Mouse (Mus musculus) limb, embryonic 13.5 days (tissue): ENCODE measurements around the gene Hif3a. TPM values are rescaled to one million over a fixed set of nuclear protein-coding genes. Genes with fewer than 3 reads are reported as not detected.

Experiments
- ATAC-seq: fragments of 200-750 bp; cut with Nextera tagmentation; 2 replicates; pipeline ENCODE4 v1.8.0; 2017; ENCODE audit warnings: low read depth, moderate number of reproducible peaks, moderate TSS enrichment; ENCODE audit not compliant: low FRiP score
- H3K27ac ChIP-seq: fragments of 300-500 bp; sonication (generic); 2 replicates; pipeline ENCODE4 v1.5.1; 2015; ENCODE audit warnings: inconsistent platforms, mild to moderate bottlenecking, moderate library complexity
- H3K27me3 ChIP-seq: fragments of 300-500 bp; sonication (generic); 2 replicates; pipeline ENCODE4 v1.6.1; 2015; ENCODE audit warnings: mild to moderate bottlenecking, inconsistent platforms
- H3K36me3 ChIP-seq: fragments of 300-500 bp; sonication (generic); 2 replicates; pipeline ENCODE4 v1.6.1; 2015; ENCODE audit warnings: inconsistent platforms, mild to moderate bottlenecking, moderate library complexity
- H3K4me1 ChIP-seq: fragments of 300-500 bp; sonication (generic); 2 replicates; pipeline ENCODE4 v1.6.1; 2015; ENCODE audit warnings: inconsistent platforms
- H3K4me2 ChIP-seq: fragments of 300-500 bp; sonication (generic); replicated peaks from 2 replicates; pipeline ENCODE4 v1.6.1; 2015; ENCODE audit warnings: inconsistent platforms, mild to moderate bottlenecking, moderate library complexity
- H3K4me3 ChIP-seq: fragments of 300-500 bp; sonication (generic); 2 replicates; pipeline ENCODE4 v1.5.1; 2015; ENCODE audit warnings: moderate library complexity, mild to moderate bottlenecking, inconsistent platforms
- H3K9ac ChIP-seq: fragments of 300-500 bp; sonication (generic); 2 replicates; pipeline ENCODE4 v1.6.1; 2015; ENCODE audit warnings: mild to moderate bottlenecking, inconsistent platforms
- H3K9me3 ChIP-seq: fragments of 300-500 bp; sonication (generic); 2 replicates; pipeline ENCODE4 v1.6.1; 2016; ENCODE audit warnings: inconsistent platforms
- WGBS: fragments of 180-500 bp; shearing (Covaris S2); methylation state at CpG from one replicate; pipeline ENCODE4 v1.1.7; 2015; 5-methylcytosine and 5-hydroxymethylcytosine counted together
- polyA plus RNA-seq: library from polyadenylated mRNA; unstranded; fragments of >200 nt; fragmentation: Nextera tagmentation; extraction: Ambion mirVana; gene quantifications from 2 replicates; pipeline ENCODE4 v1.2.1, GENCODE M21; 2015

Hif3a gene
- polyA plus RNA-seq, 1 experiment from 2014 or later: 14.9 TPM

GRCm38 (mm10) chr7:17027588-17028343 lies 34.5 kb downstream of the Hif3a start, which contains the start of gene Ppp5c:
Gene Ppp5c, minus strand, starts transcription at chr7:17027924.
- peak within 1 kb of the TSS; percentile 88 for H3K4me3 ChIP-seq
- peaks cover 38% of the 10 kb centered on the region for H3K36me3 ChIP-seq
- H3K27ac ChIP-seq: peak within 1 kb of the TSS; percentile 85
- no peaks in the 10 kb centered on the region for H3K9me3 ChIP-seq
- no peaks in the 10 kb centered on the region for H3K27me3 ChIP-seq
- under 1% methylated on average over 57 of the region's 58 CpGs for WGBS
- ATAC-seq: peak; percentile 85
- H3K4me1 ChIP-seq: peaks cover 36% of the 10 kb centered on the region
- H3K9ac ChIP-seq: peak within 1 kb of the TSS; percentile 87
- peak within 1 kb of the TSS; percentile 84 for H3K4me2 ChIP-seq

GRCm38 (mm10) chr7:17026710-17027587 lies 35.3 kb downstream of the Hif3a start:
- Histone ChIP-seq H3K27ac (peak overlapping the region; percentile 85; the same call in 1 of the 2 replicates), H3K4me2 (peak overlapping the region; percentile 84), H3K27me3 (no peaks in the 10 kb centered on the region)

GRCm38 (mm10) chr7:17025896-17026622 lies 36.2 kb downstream of the Hif3a start:
- H3K9me3 ChIP-seq: no peaks in the 10 kb centered on the region
- 60% methylated on average over 9 of the region's 9 CpGs for WGBS
- H3K9ac ChIP-seq: peak overlapping the region; percentile 87

More at GRCm38 (mm10) chr7:17026710-17027587, 35.3 kb downstream of the Hif3a start:
- Histone ChIP-seq H3K4me1 (peaks cover 36% of the 10 kb centered on the region), H3K4me3 (peak overlapping the region; percentile 88), H3K9me3 (no peaks in the 10 kb centered on the region), H3K36me3 (peaks cover 38% of the 10 kb centered on the region), H3K9ac (peak overlapping the region; percentile 87)
- WGBS: 6% methylated on average over 24 of the region's 24 CpGs
- peak; percentile 38 for ATAC-seq

GRCm38 (mm10) chr7:17025505-17025894 lies 36.7 kb downstream of the Hif3a start:
- no peak overlapping the region for H3K4me3 ChIP-seq
- peaks cover 36% of the 10 kb centered on the region for H3K4me1 ChIP-seq
- peak overlapping the region; percentile 87; the same call in 1 of the 2 replicates for H3K9ac ChIP-seq
- no peak for ATAC-seq
- H3K36me3 ChIP-seq: peaks cover 43% of the 10 kb centered on the region
- peak overlapping the region; percentile 39; the same call in 1 of the 2 replicates for H3K27ac ChIP-seq
- 62% methylated on average over 4 of the region's 4 CpGs for WGBS
- no peaks in the 10 kb centered on the region for H3K9me3 ChIP-seq
- H3K4me2 ChIP-seq: peak overlapping the region; percentile 84
- H3K27me3 ChIP-seq: no peaks in the 10 kb centered on the region

More at GRCm38 (mm10) chr7:17025896-17026622, 36.2 kb downstream of the Hif3a start:
- Histone ChIP-seq H3K36me3 (peaks cover 38% of the 10 kb centered on the region), H3K27ac (no peak overlapping the region), H3K4me2 (peak overlapping the region; percentile 84), H3K27me3 (no peaks in the 10 kb centered on the region), H3K4me1 (peaks cover 36% of the 10 kb centered on the region), H3K4me3 (peak overlapping the region; percentile 88)
- no peak for ATAC-seq

GRCm38 (mm10) chr7:17024814-17025504 lies 37.3 kb downstream of the Hif3a start:
- Histone ChIP-seq H3K9ac (peak overlapping the region; percentile 87), H3K4me3 (no peak overlapping the region), H3K27me3 (no peaks in the 10 kb centered on the region), H3K36me3 (peaks cover 48% of the 10 kb centered on the region), H3K9me3 (no peaks in the 10 kb centered on the region), H3K4me2 (peak overlapping the region; percentile 84), H3K4me1 (peaks cover 36% of the 10 kb centered on the region), H3K27ac (peak overlapping the region; percentile 39; the same call in 1 of the 2 replicates)
- ATAC-seq: no peak
- 46% methylated on average over 10 of the region's 10 CpGs for WGBS

- no peaks in the 10 kb centered on the region for H3K9me3 ChIP-seq
- H3K4me1 ChIP-seq: peaks cover 36% of the 10 kb centered on the region
- H3K27me3 ChIP-seq: no peaks in the 10 kb centered on the region
- no peak overlapping the region for H3K4me3 ChIP-seq
- H3K4me2 ChIP-seq: peak overlapping the region; percentile 84
- H3K27ac ChIP-seq: peak overlapping the region; percentile 39; the same call in 1 of the 2 replicates
- peak overlapping the region; percentile 87 for H3K9ac ChIP-seq
- peaks cover 56% of the 10 kb centered on the region for H3K36me3 ChIP-seq
- WGBS: 84% methylated on average over 6 of the region's 6 CpGs
- ATAC-seq: no peak
Measured at GRCm38 (mm10) chr7:17024141-17024540, 38.1 kb downstream of the Hif3a start.

- 71% methylated on average over 4 of the region's 4 CpGs for WGBS
- Histone ChIP-seq H3K9me3 (no peaks in the 10 kb centered on the region), H3K27ac (peak overlapping the region; percentile 39; the same call in 1 of the 2 replicates), H3K9ac (peak overlapping the region; percentile 87; the same call in 1 of the 2 replicates), H3K4me2 (no peak overlapping the region), H3K36me3 (peaks cover 61% of the 10 kb centered on the region), H3K4me1 (peaks cover 36% of the 10 kb centered on the region), H3K27me3 (no peaks in the 10 kb centered on the region), H3K4me3 (no peak overlapping the region)
- no peak for ATAC-seq
Measured at GRCm38 (mm10) chr7:17023701-17024100, 38.5 kb downstream of the Hif3a start.

GRCm38 (mm10) chr7:17022176-17022575 lies 40.1 kb downstream of the Hif3a start:
- peaks cover 36% of the 10 kb centered on the region for H3K4me1 ChIP-seq

GRCm38 (mm10) chr7:17019426-17020166 lies 42.6 kb downstream of the Hif3a start:
- Histone ChIP-seq H3K36me3 (peaks cover 90% of the 10 kb centered on the region), H3K27me3 (no peaks in the 10 kb centered on the region), H3K4me3 (no peak overlapping the region), H3K4me2 (no peak overlapping the region), H3K9me3 (no peaks in the 10 kb centered on the region), H3K4me1 (peaks cover 11% of the 10 kb centered on the region), H3K9ac (no peak overlapping the region), H3K27ac (no peak overlapping the region)
- no peak for ATAC-seq
- 88% methylated on average over 7 of the region's 7 CpGs for WGBS

More at GRCm38 (mm10) chr7:17022176-17022575, 40.1 kb downstream of the Hif3a start:
- Histone ChIP-seq H3K4me3 (no peak overlapping the region), H3K27me3 (no peaks in the 10 kb centered on the region), H3K4me2 (no peak overlapping the region), H3K9me3 (no peaks in the 10 kb centered on the region), H3K9ac (no peak overlapping the region), H3K27ac (no peak overlapping the region), H3K36me3 (peaks cover 72% of the 10 kb centered on the region)
- no peak for ATAC-seq
- WGBS: 95% methylated on average over 15 of the region's 15 CpGs

- Histone ChIP-seq H3K4me3 (no peak overlapping the region), H3K27me3 (no peaks in the 10 kb centered on the region), H3K27ac (no peak overlapping the region), H3K4me2 (no peak overlapping the region), H3K9ac (no peak overlapping the region), H3K36me3 (peaks cover 96% of the 10 kb centered on the region), H3K4me1 (no peaks in the 10 kb centered on the region), H3K9me3 (no peaks in the 10 kb centered on the region)
- 89% methylated on average over 2 of the region's 2 CpGs for WGBS
- no peak for ATAC-seq
Measured at GRCm38 (mm10) chr7:17017921-17018320, 44.3 kb downstream of the Hif3a start.
